Mouse (Mus musculus) small intestine, adult 2 months (tissue): ENCODE measurements around the gene Mllt6.

Source experiments
- CTCF ChIP-seq: fragments of 200-500 bp; IDR thresholded peaks from 2 replicates; pipeline ENCODE4 v1.5.1; 2012; ENCODE audit warnings: low read depth, mild to moderate bottlenecking, control low read depth, inconsistent platforms, low read length, moderate library complexity, mixed read lengths; ENCODE audit not compliant: insufficient replicate concordance, insufficient read length; ENCODE audit errors: extremely low read depth
- POLR2A ChIP-seq: fragments of 200-500 bp; IDR thresholded peaks from 2 replicates; pipeline ENCODE4 v1.6.1; 2012; ENCODE audit warnings: low read depth, mild to moderate bottlenecking, control low read depth, inconsistent platforms, low read length, moderate library complexity

GRCm38 (mm10) chr11:97622440-97622839 is 40.8 kb upstream of the Mllt6 start:
- TF ChIP-seq POLR2A (no peak), CTCF (peak; percentile 90; the same call in 1 of the 2 replicates)
